Mouse (Mus musculus): ENCODE results near the gene Hdac5. TPM values are rescaled to one million over a fixed set of nuclear protein-coding genes. Genes with fewer than 3 reads are reported as not detected.
"Not testable (repeated sequence)": the region's sequence is repeated elsewhere in the genome, so short reads cannot be mapped to it uniquely, and the experiment has no call there.

Hdac5 gene
- polyA plus RNA-seq, 1 experiment from 2014 or later: 31.9 TPM

GRCm38 (mm10) chr11:102159781-102160180, 70.2 kb downstream of the Hdac5 start:
- peaks cover 10% of the 10 kb centered on the region for H3K36me3 ChIP-seq (ENCODE audit: control insufficient read depth, insufficient read depth, low read length)
- peaks cover 6% of the 10 kb centered on the region for H3K4me1 ChIP-seq (ENCODE audit: control insufficient read depth, insufficient read depth, low read length)
- no peak overlapping the region for H3K9ac ChIP-seq (ENCODE audit: low read length)
- no peak overlapping the region for H3K27ac ChIP-seq (ENCODE audit: low read depth, low read length)
- ATAC-seq (ENCODE audit: low FRiP score) (no peak), DNase-seq (ENCODE audit: low spot score, missing footprints) (no peak)
- no peak overlapping the region for H3K4me2 ChIP-seq
- H3K4me3 ChIP-seq (ENCODE audit: low read depth, low read length): no peak overlapping the region
- H3K9me3 ChIP-seq (ENCODE audit: control insufficient read depth, low read length): no peaks in the 10 kb centered on the region
- WGBS: 83% methylated on average over 5 of the region's 5 CpGs
- no peaks in the 10 kb centered on the region for H3K27me3 ChIP-seq (ENCODE audit: control insufficient read depth, insufficient read depth, low read length)

- H3K27ac ChIP-seq (ENCODE audit: low read depth, low read length); DNase-seq (ENCODE audit: low spot score, missing footprints); H3K36me3 ChIP-seq (ENCODE audit: control insufficient read depth, insufficient read depth, low read length); H3K27me3 ChIP-seq (ENCODE audit: control insufficient read depth, insufficient read depth, low read length); ATAC-seq (ENCODE audit: low FRiP score); H3K4me2 ChIP-seq; H3K9me3 ChIP-seq (ENCODE audit: control insufficient read depth, low read length); H3K4me1 ChIP-seq (ENCODE audit: control insufficient read depth, insufficient read depth, low read length); H3K9ac ChIP-seq (ENCODE audit: low read length); H3K4me3 ChIP-seq (ENCODE audit: low read depth, low read length): not testable (repeated sequence)
- 80% methylated on average over 2 of the region's 2 CpGs for WGBS
Observed at GRCm38 (mm10) chr11:102158024-102158423, 71.9 kb downstream of the Hdac5 start.

DNA sequence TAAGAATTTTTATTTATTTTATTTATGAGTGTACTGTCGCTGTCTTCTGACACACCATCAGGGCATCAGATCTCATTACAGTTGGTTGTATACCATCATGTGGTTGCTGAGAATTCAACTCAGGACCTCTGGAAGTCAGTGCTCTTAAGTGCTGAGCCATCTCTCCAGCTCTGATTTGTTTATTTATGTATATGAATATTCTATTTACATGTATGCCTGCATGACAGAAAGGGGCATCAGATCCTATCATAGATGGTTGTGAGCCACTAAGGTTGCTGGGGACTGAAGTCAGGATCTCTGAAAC, 73.2 kb downstream of the Hdac5 start:
- H3K4me2 ChIP-seq: no peak overlapping the region

DNA sequence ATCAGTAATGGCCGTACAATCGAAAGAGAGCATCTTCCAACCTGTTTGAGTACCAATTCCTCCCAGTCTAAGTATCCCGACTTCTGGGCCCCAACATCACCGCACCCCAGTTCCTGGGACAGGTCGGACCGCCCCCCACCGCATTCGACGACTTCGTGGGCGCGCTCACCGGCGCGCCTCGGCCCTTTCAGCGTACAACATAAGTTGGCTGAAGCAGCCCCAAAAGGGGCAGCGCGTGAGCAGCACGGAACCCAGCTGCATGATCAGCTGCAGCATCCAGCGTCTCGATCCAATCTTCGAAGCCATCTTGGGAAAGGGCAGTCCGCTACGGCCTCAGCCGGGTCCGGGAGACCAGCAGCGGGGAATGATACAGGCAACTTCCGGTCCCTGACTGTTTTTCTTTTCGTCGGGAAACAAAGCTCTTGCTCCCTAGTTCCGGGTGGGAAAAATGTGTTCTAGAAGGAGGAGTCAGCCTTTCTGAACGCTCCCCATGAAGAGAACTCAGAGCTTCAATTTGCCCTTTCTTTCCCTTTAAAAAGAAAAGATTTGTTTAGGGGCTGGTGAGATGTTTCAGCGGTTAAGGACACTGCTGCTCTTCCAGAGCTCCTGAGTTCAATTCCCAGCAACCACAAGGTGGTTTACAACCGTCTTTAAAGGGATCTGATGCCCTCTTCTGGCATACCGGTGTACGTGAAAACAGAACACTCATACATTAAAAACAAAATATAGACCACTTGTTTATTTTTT, 73.8 kb downstream of the Hdac5 start, which contains the start of gene Tmem101:
Gene Tmem101 (minus strand): TSS at position 366 of the 747 bp plus-strand sequence.
- peaks cover 3% of the 10 kb centered on the region; the same call in 1 of the 2 replicates for H3K36me3 ChIP-seq (ENCODE audit: control insufficient read depth, insufficient read depth, low read length)
- 0 out of 2 replicates have a peak within 1 kb of the TSS, but pooled peaks have one; percentile 22 for H3K27ac ChIP-seq (ENCODE audit: low read depth, low read length)
- H3K4me2 ChIP-seq: peak within 1 kb of the TSS; percentile 61
- peak; percentile 99 for DNase-seq (ENCODE audit: low spot score, missing footprints)
- no peaks in the 10 kb centered on the region for H3K9me3 ChIP-seq (ENCODE audit: control insufficient read depth, low read length)
- H3K4me1 ChIP-seq (ENCODE audit: control insufficient read depth, insufficient read depth, low read length): peaks cover 6% of the 10 kb centered on the region
- ATAC-seq (ENCODE audit: low FRiP score): peak; percentile 90
- H3K9ac ChIP-seq (ENCODE audit: low read length): peak within 1 kb of the TSS; percentile 71
- H3K4me3 ChIP-seq (ENCODE audit: low read depth, low read length): peak within 1 kb of the TSS; percentile 61
- no peaks in the 10 kb centered on the region for H3K27me3 ChIP-seq (ENCODE audit: control insufficient read depth, insufficient read depth, low read length)
- under 1% methylated on average over 37 of the region's 37 CpGs for WGBS

More for the DNA sequence above, 73.2 kb downstream of the Hdac5 start:
- Histone ChIP-seq H3K27ac (ENCODE audit: low read depth, low read length) (no peak overlapping the region), H3K27me3 (ENCODE audit: control insufficient read depth, insufficient read depth, low read length) (no peaks in the 10 kb centered on the region), H3K36me3 (ENCODE audit: control insufficient read depth, insufficient read depth, low read length) (peaks cover 5% of the 10 kb centered on the region), H3K9me3 (ENCODE audit: control insufficient read depth, low read length) (no peaks in the 10 kb centered on the region), H3K4me3 (ENCODE audit: low read depth, low read length) (no peak overlapping the region), H3K9ac (ENCODE audit: low read length) (no peak overlapping the region), H3K4me1 (ENCODE audit: control insufficient read depth, insufficient read depth, low read length) (peaks cover 6% of the 10 kb centered on the region)
- 2% methylated on average over 1 of the region's 1 CpGs for WGBS
- peak; percentile 33; the same call in 1 of the 2 replicates for ATAC-seq (ENCODE audit: low FRiP score)
- no peak for DNase-seq (ENCODE audit: low spot score, missing footprints)

- peak; percentile 87 for DNase-seq (ENCODE audit: low spot score, missing footprints)
- Histone ChIP-seq H3K4me3 (ENCODE audit: low read depth, low read length) (no peak overlapping the region), H3K27ac (ENCODE audit: low read depth, low read length) (no peak overlapping the region), H3K36me3 (ENCODE audit: control insufficient read depth, insufficient read depth, low read length) (no peaks in the 10 kb centered on the region), H3K4me1 (ENCODE audit: control insufficient read depth, insufficient read depth, low read length) (0 out of 2 replicates have a peak, but pooled peaks cover 9% of the 10 kb centered on the region), H3K4me2 (no peak overlapping the region), H3K27me3 (ENCODE audit: control insufficient read depth, insufficient read depth, low read length) (peaks cover 51% of the 10 kb centered on the region), H3K9me3 (ENCODE audit: control insufficient read depth, low read length) (no peaks in the 10 kb centered on the region), H3K9ac (ENCODE audit: low read length) (no peak overlapping the region)
- 14% methylated on average over 34 of the region's 34 CpGs for WGBS
- no peak for ATAC-seq (ENCODE audit: low FRiP score)
Observed at GRCm38 (mm10) chr11:102147213-102147989, 82.6 kb downstream of the Hdac5 start.

GRCm38 (mm10) chr11:102146531-102146930, 83.4 kb downstream of the Hdac5 start:
- Histone ChIP-seq H3K4me1 (ENCODE audit: control insufficient read depth, insufficient read depth, low read length) (0 out of 2 replicates have a peak, but pooled peaks cover 9% of the 10 kb centered on the region), H3K4me3 (ENCODE audit: low read depth, low read length) (no peak overlapping the region)

GRCm38 (mm10) chr11:102146005-102146404, 84.0 kb downstream of the Hdac5 start:
- ATAC-seq (ENCODE audit: low FRiP score): no peak
- 4% methylated on average over 16 of the region's 16 CpGs for WGBS
- peak overlapping the region; percentile 18 for H3K4me3 ChIP-seq (ENCODE audit: low read depth, low read length)
- peaks cover 51% of the 10 kb centered on the region for H3K27me3 ChIP-seq (ENCODE audit: control insufficient read depth, insufficient read depth, low read length)
- 0 out of 2 replicates have a peak, but pooled peaks cover 9% of the 10 kb centered on the region for H3K4me1 ChIP-seq (ENCODE audit: control insufficient read depth, insufficient read depth, low read length)
- no peak overlapping the region for H3K9ac ChIP-seq (ENCODE audit: low read length)
- no peaks in the 10 kb centered on the region for H3K9me3 ChIP-seq (ENCODE audit: control insufficient read depth, low read length)
- no peak overlapping the region for H3K27ac ChIP-seq (ENCODE audit: low read depth, low read length)
- no peaks in the 10 kb centered on the region for H3K36me3 ChIP-seq (ENCODE audit: control insufficient read depth, insufficient read depth, low read length)
- H3K4me2 ChIP-seq: no peak overlapping the region
- DNase-seq (ENCODE audit: low spot score, missing footprints): peak; percentile 94

More at GRCm38 (mm10) chr11:102146531-102146930, 83.4 kb downstream of the Hdac5 start:
- DNase-seq (ENCODE audit: low spot score, missing footprints) (peak; percentile 86), ATAC-seq (ENCODE audit: low FRiP score) (no peak)
- Histone ChIP-seq H3K27ac (ENCODE audit: low read depth, low read length) (no peak overlapping the region), H3K27me3 (ENCODE audit: control insufficient read depth, insufficient read depth, low read length) (peaks cover 51% of the 10 kb centered on the region), H3K36me3 (ENCODE audit: control insufficient read depth, insufficient read depth, low read length) (no peaks in the 10 kb centered on the region), H3K4me2 (no peak overlapping the region), H3K9me3 (ENCODE audit: control insufficient read depth, low read length) (no peaks in the 10 kb centered on the region), H3K9ac (ENCODE audit: low read length) (no peak overlapping the region)
- WGBS: 8% methylated on average over 17 of the region's 17 CpGs

- Histone ChIP-seq H3K4me3 (ENCODE audit: low read depth, low read length) (peak within 1 kb of the TSS; percentile 18), H3K9me3 (ENCODE audit: control insufficient read depth, low read length) (no peaks in the 10 kb centered on the region), H3K4me1 (ENCODE audit: control insufficient read depth, insufficient read depth, low read length) (0 out of 2 replicates have a peak, but pooled peaks cover 9% of the 10 kb centered on the region), H3K27me3 (ENCODE audit: control insufficient read depth, insufficient read depth, low read length) (peaks cover 51% of the 10 kb centered on the region), H3K36me3 (ENCODE audit: control insufficient read depth, insufficient read depth, low read length) (no peaks in the 10 kb centered on the region), H3K9ac (ENCODE audit: low read length) (no peak within 1 kb of the TSS), H3K27ac (ENCODE audit: low read depth, low read length) (no peak within 1 kb of the TSS), H3K4me2 (peak within 1 kb of the TSS; percentile 39)
- ATAC-seq (ENCODE audit: low FRiP score) (0 out of 2 replicates have a peak, but pooled peaks have one; percentile 9), DNase-seq (ENCODE audit: low spot score, missing footprints) (peak; percentile 94)
- WGBS: under 1% methylated on average over 50 of the region's 50 CpGs
Observed at GRCm38 (mm10) chr11:102145471-102146001, 84.4 kb downstream of the Hdac5 start, which contains the start of gene Nags. Gene Nags, plus strand, starts transcription at chr11:102145513.
